Mouse (Mus musculus) CH12.LX (cell line): Measurements from ENCODE around the gene Fgd2. TPM values are rescaled to one million over a fixed set of nuclear protein-coding genes. Genes with fewer than 3 reads are reported as not detected.

Experiments used
- DNase-seq: peaks from one replicate; pipeline ENCODE4 v3.0.0-alpha.2; 2013; ENCODE audit errors: extremely low read depth
- H3K27ac ChIP-seq: 2 replicates; pipeline ENCODE4 v1.5.1; 2012; ENCODE audit warnings: low read depth, mild to moderate bottlenecking, control low read depth, moderate library complexity; ENCODE audit not compliant: insufficient read depth
- H3K27me3 ChIP-seq: replicated peaks from 2 replicates; pipeline ENCODE3; 2012; ENCODE audit warnings: inconsistent platforms
- H3K36me3 ChIP-seq, 2 experiments: replicated peaks in 1 of 2; 2 replicates each; pipeline versions ENCODE3 to v1.6.1; 2012; ENCODE audit warnings: inconsistent platforms in 1 of 2, low read length in 1 of 2, mild to moderate bottlenecking in 1 of 2, mixed read lengths in 1 of 2, moderate library complexity in 1 of 2; ENCODE audit not compliant: control insufficient read depth in 1 of 2, insufficient read depth in 1 of 2
- H3K4me1 ChIP-seq, 2 experiments: 2 replicates each; pipeline ENCODE4 v1.6.1; 2012; ENCODE audit warnings: inconsistent platforms in 1 of 2, moderate library complexity in 1 of 2; ENCODE audit not compliant: insufficient read depth in 2 of 2, control insufficient read depth in 1 of 2
- H3K4me2 ChIP-seq: 2 replicates; pipeline ENCODE4 v1.6.1; 2012; ENCODE audit warnings: low read depth, mild to moderate bottlenecking, control low read depth; ENCODE audit not compliant: poor library complexity, insufficient read depth, severe bottlenecking
- H3K4me3 ChIP-seq, 3 experiments: fragments of 150-350 bp in 1 of 3; sonication (generic) in 1 of 3; replicated peaks in 1 of 3; 2 replicates each; pipeline versions ENCODE3 to v1.5.1; 2011 to 2012; ENCODE audit warnings: low read depth in 2 of 3, low read length in 2 of 3, mild to moderate bottlenecking in 2 of 3, moderate library complexity in 2 of 3, control low read depth in 1 of 3, improper control_type of control experiment in 1 of 3, inconsistent platforms in 1 of 3, mixed read lengths in 1 of 3; ENCODE audit not compliant: poor library complexity in 1 of 3
- H3K79me2 ChIP-seq: replicated peaks from 2 replicates; pipeline ENCODE4 v1.6.1; 2012; ENCODE audit warnings: mild to moderate bottlenecking, moderate library complexity; ENCODE audit not compliant: control insufficient read depth, poor library complexity, insufficient read depth, severe bottlenecking; ENCODE audit errors: extremely low read depth
- H3K9ac ChIP-seq: 2 replicates; pipeline ENCODE4 v1.6.1; 2012; ENCODE audit warnings: low read depth, mild to moderate bottlenecking, control low read depth, moderate library complexity; ENCODE audit not compliant: insufficient read depth
- H3K9me3 ChIP-seq: replicated peaks from 2 replicates; pipeline ENCODE3; 2012; ENCODE audit warnings: low read length, inconsistent platforms, mixed read lengths
- BHLHE40 ChIP-seq: IDR thresholded peaks from 2 replicates; pipeline ENCODE4 v1.6.1; 2011; ENCODE audit warnings: mild to moderate bottlenecking, low read depth, low read length, improper control_type of control experiment
- CHD1 ChIP-seq: IDR thresholded peaks from 2 replicates; pipeline ENCODE4 v1.6.1; 2012; ENCODE audit warnings: low read depth, low read length, improper control_type of control experiment, inconsistent platforms
- CHD2 ChIP-seq: IDR thresholded peaks from 2 replicates; pipeline ENCODE4 v1.6.1; 2011; ENCODE audit warnings: low read length, improper control_type of control experiment
- CTCF ChIP-seq, 2 experiments: IDR thresholded peaks in 1 of 2; conservative IDR thresholded peaks in 1 of 2; 2 replicates each; pipeline ENCODE4 v1.5.1; 2011 to 2012; ENCODE audit warnings: low read depth in 2 of 2, low read length in 2 of 2, improper control_type of control experiment in 1 of 2, inconsistent platforms in 1 of 2, mild to moderate bottlenecking in 1 of 2, moderate library complexity in 1 of 2
- E2F4 ChIP-seq: IDR thresholded peaks from 2 replicates; pipeline ENCODE4 v1.6.1; 2011; ENCODE audit warnings: low read depth, low read length, improper control_type of control experiment; ENCODE audit not compliant: insufficient replicate concordance
- ELF1 ChIP-seq: IDR thresholded peaks from 2 replicates; pipeline ENCODE4 v1.6.1; 2014; ENCODE audit warnings: low read depth, mild to moderate bottlenecking, inconsistent platforms, low read length, improper control_type of control experiment
- EP300 ChIP-seq: IDR thresholded peaks from 2 replicates; pipeline ENCODE4 v1.6.1; 2011; ENCODE audit warnings: low read length, improper control_type of control experiment
- ETS1 ChIP-seq: conservative IDR thresholded peaks from 2 replicates; pipeline ENCODE4 v1.6.1; 2012; ENCODE audit warnings: low read depth, mild to moderate bottlenecking, inconsistent platforms, low read length, improper control_type of control experiment, moderate library complexity
- GABPA ChIP-seq: IDR thresholded peaks from 2 replicates; pipeline ENCODE4 v1.6.1; 2012; ENCODE audit warnings: low read depth, low read length, improper control_type of control experiment, inconsistent platforms; ENCODE audit not compliant: insufficient replicate concordance
- HCFC1 ChIP-seq: IDR thresholded peaks from 2 replicates; pipeline ENCODE4 v1.6.1; 2012; ENCODE audit warnings: low read depth, mild to moderate bottlenecking, inconsistent platforms, low read length, improper control_type of control experiment
- IRF4 ChIP-seq: IDR thresholded peaks from 2 replicates; pipeline ENCODE4 v1.6.1; 2014; ENCODE audit warnings: low read depth, mild to moderate bottlenecking, inconsistent platforms, low read length, improper control_type of control experiment
- JUN ChIP-seq: IDR thresholded peaks from 2 replicates; pipeline ENCODE4 v1.6.1; 2011; ENCODE audit warnings: low read depth, mild to moderate bottlenecking, low read length, improper control_type of control experiment, moderate library complexity; ENCODE audit not compliant: insufficient read depth
- JUND ChIP-seq: conservative IDR thresholded peaks from 2 replicates; pipeline ENCODE4 v1.6.1; 2011; ENCODE audit warnings: low read depth, low read length, improper control_type of control experiment
- KAT2A ChIP-seq: IDR thresholded peaks from 2 replicates; pipeline ENCODE4 v1.6.1; 2012; ENCODE audit warnings: low read length, improper control_type of control experiment, inconsistent platforms; ENCODE audit not compliant: insufficient replicate concordance
- MAFK ChIP-seq: IDR thresholded peaks from 2 replicates; pipeline ENCODE4 v1.6.1; 2011; ENCODE audit warnings: low read length, improper control_type of control experiment; ENCODE audit not compliant: insufficient replicate concordance
- MAX ChIP-seq: IDR thresholded peaks from 2 replicates; pipeline ENCODE4 v1.6.1; 2011; ENCODE audit warnings: low read length, improper control_type of control experiment
- MAZ ChIP-seq: IDR thresholded peaks from 2 replicates; pipeline ENCODE4 v1.6.1; 2012; ENCODE audit warnings: low read depth, mild to moderate bottlenecking, inconsistent platforms, low read length, improper control_type of control experiment, moderate library complexity
- MEF2A ChIP-seq: IDR thresholded peaks from 2 replicates; pipeline ENCODE4 v1.6.1; 2014; ENCODE audit warnings: low read depth, mild to moderate bottlenecking, inconsistent platforms, low read length, improper control_type of control experiment, borderline replicate concordance
- MXI1 ChIP-seq: IDR thresholded peaks from 2 replicates; pipeline ENCODE4 v1.6.1; 2011; ENCODE audit warnings: mild to moderate bottlenecking, low read depth, low read length, improper control_type of control experiment
- MYC ChIP-seq: IDR thresholded peaks from 2 replicates; pipeline ENCODE4 v1.6.1; 2011; ENCODE audit warnings: low read depth, mild to moderate bottlenecking, improper control_type of control experiment, low read length
- NELFE ChIP-seq: IDR thresholded peaks from 2 replicates; pipeline ENCODE4 v1.6.1; 2011; ENCODE audit warnings: low read depth, low read length, improper control_type of control experiment
- NRF1 ChIP-seq: IDR thresholded peaks from 2 replicates; pipeline ENCODE4 v1.6.1; 2014; ENCODE audit warnings: low read depth, mild to moderate bottlenecking, inconsistent platforms, low read length, improper control_type of control experiment, moderate library complexity
- PAX5 ChIP-seq: IDR thresholded peaks from 2 replicates; pipeline ENCODE4 v1.6.1; 2012; ENCODE audit warnings: low read length, inconsistent platforms, mixed read lengths
- POLR2A ChIP-seq: IDR thresholded peaks from 2 replicates; pipeline ENCODE4 v1.6.1; 2011; ENCODE audit warnings: low read depth, mild to moderate bottlenecking, improper control_type of control experiment, low read length
- POLR2AphosphoS2 ChIP-seq: IDR thresholded peaks from 2 replicates; pipeline ENCODE4 v1.6.1; 2011; ENCODE audit warnings: low read depth, low read length, improper control_type of control experiment
- RAD21 ChIP-seq: IDR thresholded peaks from 2 replicates; pipeline ENCODE4 v1.6.1; 2011; ENCODE audit warnings: low read depth, mild to moderate bottlenecking, low read length, improper control_type of control experiment, moderate library complexity
- RCOR1 ChIP-seq: conservative IDR thresholded peaks from 2 replicates; pipeline ENCODE4 v1.6.1; 2012; ENCODE audit warnings: low read depth, mild to moderate bottlenecking, inconsistent platforms, low read length, improper control_type of control experiment
- SIN3A ChIP-seq: IDR thresholded peaks from 2 replicates; pipeline ENCODE4 v1.6.1; 2012; ENCODE audit warnings: low read length, improper control_type of control experiment, inconsistent platforms
- SMC3 ChIP-seq: IDR thresholded peaks from 2 replicates; pipeline ENCODE4 v1.6.1; 2011; ENCODE audit warnings: low read depth, low read length, improper control_type of control experiment
- TBP ChIP-seq: conservative IDR thresholded peaks from 2 replicates; pipeline ENCODE4 v1.6.1; 2011; ENCODE audit warnings: low read depth, low read length, improper control_type of control experiment
- TCF12 ChIP-seq: IDR thresholded peaks from 2 replicates; pipeline ENCODE4 v1.6.1; 2014; ENCODE audit warnings: low read depth, mild to moderate bottlenecking, inconsistent platforms, low read length, improper control_type of control experiment
- UBTF ChIP-seq: IDR thresholded peaks from 2 replicates; pipeline ENCODE4 v1.6.1; 2012; ENCODE audit warnings: low read depth, mild to moderate bottlenecking, inconsistent platforms, low read length, improper control_type of control experiment, moderate library complexity
- USF1 ChIP-seq: IDR thresholded peaks from 2 replicates; pipeline ENCODE4 v1.6.1; 2014; ENCODE audit warnings: low read depth, mild to moderate bottlenecking, inconsistent platforms, low read length, improper control_type of control experiment
- USF2 ChIP-seq: conservative IDR thresholded peaks from 2 replicates; pipeline ENCODE4 v1.6.1; 2011; ENCODE audit warnings: low read depth, low read length, improper control_type of control experiment
- ZC3H11A ChIP-seq: IDR thresholded peaks from 2 replicates; pipeline ENCODE4 v1.6.1; 2012; ENCODE audit warnings: low read depth, mild to moderate bottlenecking, inconsistent platforms, low read length, improper control_type of control experiment
- ZKSCAN1 ChIP-seq: IDR thresholded peaks from 2 replicates; pipeline ENCODE4 v1.6.1; 2012; ENCODE audit warnings: low read depth, inconsistent platforms, low read length, improper control_type of control experiment, borderline replicate concordance
- ZMIZ1 ChIP-seq: IDR thresholded peaks from 2 replicates; pipeline ENCODE4 v1.6.1; 2012; ENCODE audit warnings: low read depth, mild to moderate bottlenecking, inconsistent platforms, low read length, improper control_type of control experiment
- ZNF384 ChIP-seq: IDR thresholded peaks from 2 replicates; pipeline ENCODE4 v1.6.1; 2012; ENCODE audit warnings: low read depth, low read length, improper control_type of control experiment, inconsistent platforms
- dilution Hi-C: fragments of 300-500 bp; cut with MboI; formaldehyde crosslinking; loops from 2 replicates; pipeline ENCODE4 v1.14.3; 2020; ENCODE audit warnings: low sequenced_read_pairs; ENCODE audit not compliant: extremely low pct_unique_long_range_greater_than_20kb, extremely low pct_ligation_motif_present
- in situ Hi-C: fragments of 300-500 bp; cut with MboI; formaldehyde crosslinking; loops from 3 replicates; pipeline ENCODE4 v1.14.3; 2019; ENCODE audit warnings: low sequenced_read_pairs, low pct_ligation_motif_present, low pct_unique_long_range_greater_than_20kb, mixed read lengths
- polyA plus RNA-seq: library from polyadenylated mRNA; unstranded; fragments of >175 nt; gene quantifications from 2 replicates; pipeline ENCODE4 v1.2.1, GENCODE M21; 2012; ENCODE audit warnings: low read depth; ENCODE audit not compliant: insufficient read length
- total RNA-seq, 2 experiments: library from RNA; depleted of rRNA; stranded (reverse); fragments of 300-350 nt in 1 of 2; fragments of >200 nt in 1 of 2; gene quantifications; 2 replicates each; pipeline ENCODE4 v1.2.3; 2012 to 2014

The Fgd2 gene
- total and polyA plus RNA-seq, 3 experiments: 41.7 to 54.4 (median 48.3) TPM

DNA sequence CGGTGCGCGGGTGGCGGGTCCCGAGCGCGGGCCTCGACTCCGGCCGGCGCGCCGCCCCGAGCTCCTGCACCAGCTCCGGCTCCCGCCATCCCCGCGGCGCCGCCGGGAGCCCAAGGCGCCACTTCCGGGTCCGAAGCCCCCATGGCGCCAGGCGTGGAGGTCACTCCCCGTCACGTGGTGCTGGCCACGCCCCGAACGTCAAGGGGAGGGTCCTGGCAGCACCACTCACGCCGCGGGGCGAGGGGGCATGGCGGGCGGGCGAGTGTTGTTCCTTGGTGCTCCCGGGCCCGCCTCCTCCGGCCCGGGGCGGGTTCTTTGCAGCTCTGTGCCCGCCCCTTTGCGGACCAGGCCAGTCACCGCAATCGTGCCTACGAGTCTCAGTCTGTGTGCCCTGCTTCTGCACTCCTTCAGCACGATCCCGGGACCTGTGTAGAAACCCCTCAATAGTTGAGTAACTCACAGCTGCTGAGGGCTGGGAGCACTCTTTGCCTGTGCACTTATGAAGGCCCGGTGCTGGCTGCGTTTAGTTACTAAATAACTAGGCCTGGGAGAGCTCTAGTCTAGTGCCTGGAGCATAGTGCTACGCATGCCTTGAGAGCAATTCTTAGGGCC lies 13.0 kb upstream of the Fgd2 start, which contains the start of gene Mtch1:
TSS of gene Mtch1 (minus strand) at position 290 of the 612 bp plus-strand sequence.
- TF ChIP-seq IRF4: 0 out of 2 replicates have a peak, but pooled peaks have one; percentile 28
- TF ChIP-seq KAT2A: 0 out of 2 replicates have a peak, but pooled peaks have one; percentile 58
- no peak for TF ChIP-seq JUND
- TF ChIP-seq ETS1: no peak
- peak; percentile 85 for TF ChIP-seq POLR2A
- TF ChIP-seq USF1: peak; percentile 96
- TF ChIP-seq RCOR1: no peak
- peak; percentile 50; the same call in 1 of the 2 replicates for TF ChIP-seq TBP
- TF ChIP-seq EP300: no peak
- peak; percentile 67; the same call in 1 of the 2 replicates for TF ChIP-seq MYC
- no peak for TF ChIP-seq PAX5
- no peak for TF ChIP-seq ZNF384
- TF ChIP-seq HCFC1: peak; percentile 72
- peak; percentile 74 for TF ChIP-seq SIN3A
- 0 out of 2 replicates have a peak, but pooled peaks have one; percentile 45 for TF ChIP-seq MAZ
- TF ChIP-seq BHLHE40: peak; percentile 73
- TF ChIP-seq RAD21: no peak
- no peak for TF ChIP-seq GABPA
- TF ChIP-seq ZMIZ1: peak; percentile 85
- TF ChIP-seq USF2: peak; percentile 89
- no peak for TF ChIP-seq SMC3
- peak; percentile 85 for TF ChIP-seq MXI1
- TF ChIP-seq MEF2A: 0 out of 2 replicates have a peak, but pooled peaks have one; percentile 9
- 0 out of 2 replicates have a peak, but pooled peaks have one; percentile 15 for TF ChIP-seq UBTF
- peak; percentile 47; the same call in 1 of the 2 replicates for TF ChIP-seq NRF1
- TF ChIP-seq CHD1: no peak
- no peak for TF ChIP-seq ZC3H11A
- TF ChIP-seq E2F4: no peak
- TF ChIP-seq POLR2AphosphoS2: peak; percentile 58; the same call in 1 of the 2 replicates
- no peak for TF ChIP-seq JUN
- TF ChIP-seq MAFK: no peak
- no peak for TF ChIP-seq ZKSCAN1
- TF ChIP-seq MAX: peak; percentile 94
- no peak for TF ChIP-seq CTCF (conservative IDR thresholded peaks at IDR 0.05 in 1 of 2, IDR thresholded peaks at IDR 0.05 in 1 of 2; ENCODE audit: low read depth in 2 of 2, low read length in 2 of 2)
- peak; percentile 84 for TF ChIP-seq NELFE
- 0 out of 2 replicates have a peak, but pooled peaks have one; percentile 25 for TF ChIP-seq CHD2
- peak; percentile 91 for TF ChIP-seq TCF12
- TF ChIP-seq ELF1: peak; percentile 99
- in situ Hi-C loops (no loop called here), dilution Hi-C loops (no loop called here)
- peak within 1 kb of the TSS; percentile 85 to 99 (median 96) for H3K4me3 ChIP-seq
- H3K79me2 ChIP-seq: peaks cover 19% of the 10 kb centered on the region
- no peaks in the 10 kb centered on the region for H3K9me3 ChIP-seq
- peaks cover 15 to 27% of the 10 kb centered on the region in 2 experiments for H3K36me3 ChIP-seq
- H3K4me1 ChIP-seq: peaks cover 6 to 29% of the 10 kb centered on the region in 2 experiments
- peak within 1 kb of the TSS; percentile 83 for H3K4me2 ChIP-seq
- no peaks in the 10 kb centered on the region for H3K27me3 ChIP-seq
- DNase-seq: peak; percentile 97
- H3K27ac ChIP-seq: peak within 1 kb of the TSS; percentile 4; the same call in 1 of the 2 replicates
- H3K9ac ChIP-seq: peak within 1 kb of the TSS; percentile 88
